Mouse (Mus musculus) ES-Bruce4 (cell line): ENCODE measurements around the gene Dpf3. TPM values are rescaled to one million over a fixed set of nuclear protein-coding genes. Genes with fewer than 3 reads are reported as not detected.

Experiments
- H3K27ac ChIP-seq: 2 replicates; pipeline ENCODE4 v1.5.1; 2012; ENCODE audit warnings: low read length, inconsistent platforms; ENCODE audit not compliant: insufficient read depth
- H3K27me3 ChIP-seq: 2 replicates; pipeline ENCODE4 v1.6.1; 2012; ENCODE audit warnings: mild to moderate bottlenecking, low read length, inconsistent platforms; ENCODE audit not compliant: control insufficient read depth, poor library complexity, insufficient read depth, severe bottlenecking
- H3K36me3 ChIP-seq: 2 replicates; pipeline ENCODE4 v1.6.1; 2012; ENCODE audit warnings: inconsistent platforms, mild to moderate bottlenecking, low read length, moderate library complexity; ENCODE audit not compliant: control insufficient read depth, poor library complexity, insufficient read depth, severe bottlenecking
- H3K4me1 ChIP-seq: one replicate; pipeline ENCODE4 v1.8.1; 2011; ENCODE audit warnings: low read length; ENCODE audit not compliant: control insufficient read depth, insufficient read depth
- H3K4me3 ChIP-seq: 2 replicates; pipeline ENCODE4 v1.5.1; 2011; ENCODE audit warnings: low read depth, mild to moderate bottlenecking, low read length
- H3K9ac ChIP-seq: 2 replicates; pipeline ENCODE4 v1.6.1; 2012; ENCODE audit warnings: low read depth, mild to moderate bottlenecking, inconsistent platforms; ENCODE audit not compliant: poor library complexity, severe bottlenecking
- H3K9me3 ChIP-seq: replicated peaks from 2 replicates; pipeline ENCODE4 v1.6.1; 2012; ENCODE audit warnings: mild to moderate bottlenecking, low read length, inconsistent platforms; ENCODE audit not compliant: control insufficient read depth, poor library complexity, insufficient read depth, severe bottlenecking
- CTCF ChIP-seq: IDR thresholded peaks from one replicate; pipeline ENCODE4 v1.8.1; 2011; ENCODE audit warnings: low read depth, low read length
- EP300 ChIP-seq: IDR thresholded peaks from 2 replicates; pipeline ENCODE4 v1.6.1; 2011; ENCODE audit warnings: low read depth, low read length; ENCODE audit not compliant: insufficient read depth
- POLR2A ChIP-seq: IDR thresholded peaks from one replicate; pipeline ENCODE4 v1.8.1; 2011; ENCODE audit warnings: low read length; ENCODE audit not compliant: insufficient read depth
- polyA plus RNA-seq: library from polyadenylated mRNA; stranded (reverse); fragments of >200 nt; gene quantifications from 2 replicates; pipeline ENCODE4 v1.2.4, GENCODE M21; 2011; ENCODE audit warnings: low read depth; ENCODE audit not compliant: missing spikeins, insufficient read depth, insufficient read length

The Dpf3 gene
- polyA plus RNA-seq, 1 experiment, result not detected

- Histone ChIP-seq H3K27ac (no peak overlapping the region), H3K27me3 (no peaks in the 10 kb centered on the region), H3K9ac (no peak overlapping the region), H3K4me1 (no peaks in the 10 kb centered on the region), H3K36me3 (no peaks in the 10 kb centered on the region), H3K9me3 (no peaks in the 10 kb centered on the region), H3K4me3 (no peak overlapping the region)
- no peak for TF ChIP-seq CTCF
Measured at GRCm38 (mm10) chr12:83342035-83342874, 145.3 kb downstream of the Dpf3 start.

- no peak for TF ChIP-seq EP300
- TF ChIP-seq CTCF, result no peak
- no peak for TF ChIP-seq POLR2A
- Histone ChIP-seq H3K9ac (no peak overlapping the region), H3K9me3 (no peaks in the 10 kb centered on the region), H3K4me3 (no peak overlapping the region), H3K27me3 (no peaks in the 10 kb centered on the region), H3K36me3 (no peaks in the 10 kb centered on the region), H3K27ac (no peak overlapping the region), H3K4me1 (no peaks in the 10 kb centered on the region)
Measured at GRCm38 (mm10) chr12:83340960-83341359, 146.6 kb downstream of the Dpf3 start.

GRCm38 (mm10) chr12:83338345-83338744 is 149.2 kb downstream of the Dpf3 start:
- no peak overlapping the region for H3K4me3 ChIP-seq

GRCm38 (mm10) chr12:83337776-83338149 is 149.8 kb downstream of the Dpf3 start:
- H3K27me3 ChIP-seq, result no peaks in the 10 kb centered on the region

More at GRCm38 (mm10) chr12:83338345-83338744, 149.2 kb downstream of the Dpf3 start:
- H3K27ac ChIP-seq, result no peak overlapping the region
- TF ChIP-seq CTCF (no peak), POLR2A (no peak), EP300 (no peak)
- H3K9ac ChIP-seq, result no peak overlapping the region
- no peaks in the 10 kb centered on the region for H3K4me1 ChIP-seq
- H3K36me3 ChIP-seq, result no peaks in the 10 kb centered on the region
- no peaks in the 10 kb centered on the region for H3K27me3 ChIP-seq
- H3K9me3 ChIP-seq, result no peaks in the 10 kb centered on the region

GRCm38 (mm10) chr12:83337077-83337775 is 150.3 kb downstream of the Dpf3 start:
- Histone ChIP-seq H3K9me3 (no peaks in the 10 kb centered on the region), H3K4me1 (no peaks in the 10 kb centered on the region), H3K27ac (no peak overlapping the region), H3K27me3 (no peaks in the 10 kb centered on the region), H3K9ac (no peak overlapping the region), H3K4me3 (no peak overlapping the region), H3K36me3 (no peaks in the 10 kb centered on the region)
- TF ChIP-seq CTCF (no peak), EP300 (no peak), POLR2A (no peak)

More at GRCm38 (mm10) chr12:83337776-83338149, 149.8 kb downstream of the Dpf3 start:
- H3K4me3 ChIP-seq, result no peak overlapping the region
- H3K4me1 ChIP-seq, result no peaks in the 10 kb centered on the region
- TF ChIP-seq CTCF, result no peak
- no peak for TF ChIP-seq POLR2A
- no peak for TF ChIP-seq EP300
- H3K9ac ChIP-seq, result no peak overlapping the region
- H3K27ac ChIP-seq, result no peak overlapping the region
- no peaks in the 10 kb centered on the region for H3K36me3 ChIP-seq
- no peaks in the 10 kb centered on the region for H3K9me3 ChIP-seq

GRCm38 (mm10) chr12:83330056-83330455 is 157.5 kb downstream of the Dpf3 start:
- no peaks in the 10 kb centered on the region for H3K27me3 ChIP-seq
- H3K27ac ChIP-seq, result no peak overlapping the region
- H3K4me3 ChIP-seq, result no peak overlapping the region
- TF ChIP-seq CTCF, result no peak
- no peak for TF ChIP-seq EP300
- TF ChIP-seq POLR2A, result no peak
- H3K36me3 ChIP-seq, result no peaks in the 10 kb centered on the region
- no peak overlapping the region for H3K9ac ChIP-seq
- H3K9me3 ChIP-seq, result no peaks in the 10 kb centered on the region
- peaks cover 2% of the 10 kb centered on the region for H3K4me1 ChIP-seq
